Mouse (Mus musculus) forebrain, embryonic 11.5 days (tissue): Measurements from ENCODE around the gene Serpinb6b. TPM values are rescaled to one million over a fixed set of nuclear protein-coding genes. Genes with fewer than 3 reads are reported as not detected.
"Not testable (repeated sequence)": the region's sequence is repeated elsewhere in the genome, so short reads cannot be mapped to it uniquely, and the experiment has no call there.

Experiments
- ATAC-seq: fragments of 200-750 bp; cut with Nextera tagmentation; replicated peaks from 2 replicates; pipeline ENCODE4 v1.8.0; 2017; ENCODE audit warnings: moderate TSS enrichment; ENCODE audit not compliant: low FRiP score
- DNase-seq: peaks from one replicate; pipeline ENCODE4 v3.0.0-alpha.2; 2017; ENCODE audit warnings: low spot score
- H3K27ac ChIP-seq: fragments of 300-500 bp; sonication (generic); 2 replicates; pipeline ENCODE4 v1.5.1; 2014; ENCODE audit warnings: low read depth, low read length
- H3K27me3 ChIP-seq: fragments of 300-500 bp; sonication (generic); 2 replicates; pipeline ENCODE4 v1.6.1; 2014; ENCODE audit warnings: mild to moderate bottlenecking, low read length, mixed read lengths; ENCODE audit not compliant: control insufficient read depth, insufficient read depth
- H3K36me3 ChIP-seq: fragments of 300-500 bp; sonication (generic); 2 replicates; pipeline ENCODE4 v1.6.1; 2014; ENCODE audit warnings: mild to moderate bottlenecking, low read length, moderate library complexity, mixed read lengths; ENCODE audit not compliant: control insufficient read depth, insufficient read depth
- H3K4me1 ChIP-seq: fragments of 300-500 bp; sonication (generic); replicated peaks from 2 replicates; pipeline ENCODE4 v1.6.1; 2014; ENCODE audit warnings: low read length, mixed read lengths; ENCODE audit not compliant: control insufficient read depth, insufficient read depth
- H3K4me2 ChIP-seq: fragments of 300-500 bp; sonication (generic); 2 replicates; pipeline ENCODE4 v1.6.1; 2014; ENCODE audit warnings: low read depth, mild to moderate bottlenecking, low read length, moderate library complexity, mixed read lengths; ENCODE audit not compliant: severe bottlenecking
- H3K4me3 ChIP-seq: fragments of 300-500 bp; sonication (generic); 2 replicates; pipeline ENCODE4 v1.5.1; 2014; ENCODE audit warnings: low read depth, low read length
- H3K9ac ChIP-seq: fragments of 300-500 bp; sonication (generic); 2 replicates; pipeline ENCODE4 v1.6.1; 2014; ENCODE audit warnings: low read length
- H3K9me3 ChIP-seq: fragments of 300-500 bp; sonication (generic); 2 replicates; pipeline ENCODE4 v1.6.1; 2016; ENCODE audit warnings: low read length, mixed read lengths; ENCODE audit not compliant: control insufficient read depth
- WGBS: fragments of 180-500 bp; shearing (Covaris S2); extraction: QIAGEN DNeasy Blood & Tissue Kit; methylation state at CpG from one replicate; pipeline ENCODE4 v1.1.7; 2014; 5-methylcytosine and 5-hydroxymethylcytosine counted together
- polyA plus RNA-seq: library from polyadenylated mRNA; unstranded; fragments of >200 nt; fragmentation: Nextera tagmentation; extraction: Ambion mirVana; gene quantifications from 2 replicates; pipeline ENCODE4 v1.2.1, GENCODE M21; 2014

Gene Serpinb6b
- polyA plus RNA-seq: 0.53 and 1.2 TPM in 2 replicates

DNA sequence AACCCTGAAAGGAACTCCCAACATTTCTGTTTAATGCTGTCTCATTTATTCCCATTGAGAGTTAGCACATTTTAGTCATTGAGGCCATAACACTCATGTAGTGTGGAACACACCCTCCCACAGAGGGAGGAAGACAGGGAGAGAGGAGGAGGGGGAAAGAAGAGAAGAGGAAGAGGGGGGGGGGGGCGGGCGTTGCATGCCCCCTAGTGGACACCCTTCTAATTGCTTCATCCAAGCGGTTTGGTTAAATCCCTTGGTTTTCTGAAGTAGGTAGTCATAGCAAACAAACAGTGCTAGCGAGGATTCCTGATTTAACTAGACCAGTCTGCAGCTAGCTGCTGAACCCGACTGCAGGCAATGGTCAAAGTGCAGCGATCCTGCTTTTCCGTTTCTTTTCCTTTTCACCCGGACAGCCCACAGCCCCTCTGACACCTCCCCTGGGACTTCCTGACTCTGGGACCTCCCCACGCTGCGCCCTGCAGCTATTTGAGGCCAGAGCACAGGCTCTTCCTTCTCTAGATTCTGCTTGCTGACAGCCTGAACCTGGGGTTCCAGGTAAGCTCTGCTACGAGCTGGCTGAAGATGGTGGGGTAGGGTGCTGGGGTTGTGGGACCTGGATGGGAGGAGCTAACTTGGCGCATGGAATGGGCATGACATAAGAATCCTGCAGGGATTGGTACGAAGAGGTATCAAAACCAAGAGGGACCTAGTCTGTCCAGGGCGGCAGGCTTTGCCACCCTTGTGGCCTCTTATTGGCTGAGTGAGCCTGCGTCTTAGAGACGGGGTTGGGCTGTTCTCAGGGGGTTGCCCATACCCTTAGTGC, at the start of gene Serpinb6b:
TSS of gene Serpinb6b (plus strand) at position 221 of the 823 bp plus-strand sequence.
- Histone ChIP-seq H3K27me3 (no peaks in the 10 kb centered on the region), H3K9ac (no peak within 1 kb of the TSS), H3K9me3 (no peaks in the 10 kb centered on the region), H3K4me2 (0 out of 2 replicates have a peak within 1 kb of the TSS, but pooled peaks have one; percentile 20), H3K4me1 (no peaks in the 10 kb centered on the region), H3K27ac (no peak within 1 kb of the TSS), H3K36me3 (no peaks in the 10 kb centered on the region), H3K4me3 (no peak within 1 kb of the TSS)
- DNase-seq (peak; percentile 53), ATAC-seq (peak; percentile 58; the same call in 1 of the 2 replicates)
- WGBS: 40% methylated on average over 16 of the region's 16 CpGs

- DNase-seq (no peak), ATAC-seq (no peak)
- Histone ChIP-seq H3K9me3 (no peaks in the 10 kb centered on the region), H3K36me3 (no peaks in the 10 kb centered on the region), H3K27ac (no peak overlapping the region), H3K4me2 (no peak overlapping the region), H3K27me3 (no peaks in the 10 kb centered on the region), H3K4me1 (no peaks in the 10 kb centered on the region), H3K9ac (no peak overlapping the region), H3K4me3 (no peak overlapping the region)
These were observed 42.4 kb upstream of the Serpinb6b start for GRCm38 (mm10) chr13:32922622-32923021.

DNA sequence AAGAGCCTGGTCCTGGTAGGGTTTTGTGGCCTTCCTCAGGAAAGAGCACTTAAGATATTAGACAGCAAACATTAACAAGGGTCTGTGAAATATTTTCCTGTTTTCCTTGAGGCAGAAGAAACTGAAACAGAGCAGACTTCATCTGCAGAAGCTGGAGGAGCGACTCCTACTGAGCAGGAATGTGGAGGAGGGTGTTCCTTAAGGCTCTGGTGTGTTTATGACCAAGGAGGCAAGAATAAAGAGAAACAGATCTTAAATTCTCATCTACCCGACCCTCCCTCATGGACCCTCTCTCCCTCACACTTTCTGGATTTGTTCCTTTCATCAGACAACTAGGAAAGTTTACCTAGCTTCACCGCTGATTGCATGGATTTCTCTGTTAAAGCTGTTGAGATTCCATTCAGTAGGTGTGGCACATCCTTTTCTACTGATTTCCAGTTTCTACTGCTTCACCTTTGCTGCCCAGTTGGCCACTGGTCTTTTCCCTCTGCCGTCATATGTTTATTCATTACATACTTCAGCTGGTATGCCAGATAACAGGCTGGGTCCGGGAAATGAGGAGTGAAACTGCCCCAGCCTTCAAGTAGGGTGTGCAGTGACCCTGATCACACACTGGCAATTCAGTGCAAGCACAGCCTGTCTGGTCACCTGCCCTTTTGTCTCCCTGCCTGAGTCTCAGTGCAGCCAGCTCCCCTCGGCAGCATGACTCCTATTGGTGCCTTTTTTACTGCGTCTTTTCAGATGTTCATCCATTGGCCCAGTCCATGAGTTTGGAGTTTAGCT, 40.2 kb upstream of the Serpinb6b start:
- Histone ChIP-seq H3K9ac (no peak overlapping the region), H3K27ac (no peak overlapping the region), H3K27me3 (no peaks in the 10 kb centered on the region), H3K4me2 (no peak overlapping the region), H3K36me3 (no peaks in the 10 kb centered on the region), H3K9me3 (no peaks in the 10 kb centered on the region), H3K4me1 (no peaks in the 10 kb centered on the region), H3K4me3 (no peak overlapping the region)
- ATAC-seq: no peak
- no peak for DNase-seq
- 69% methylated on average over 7 of the region's 7 CpGs for WGBS

DNA sequence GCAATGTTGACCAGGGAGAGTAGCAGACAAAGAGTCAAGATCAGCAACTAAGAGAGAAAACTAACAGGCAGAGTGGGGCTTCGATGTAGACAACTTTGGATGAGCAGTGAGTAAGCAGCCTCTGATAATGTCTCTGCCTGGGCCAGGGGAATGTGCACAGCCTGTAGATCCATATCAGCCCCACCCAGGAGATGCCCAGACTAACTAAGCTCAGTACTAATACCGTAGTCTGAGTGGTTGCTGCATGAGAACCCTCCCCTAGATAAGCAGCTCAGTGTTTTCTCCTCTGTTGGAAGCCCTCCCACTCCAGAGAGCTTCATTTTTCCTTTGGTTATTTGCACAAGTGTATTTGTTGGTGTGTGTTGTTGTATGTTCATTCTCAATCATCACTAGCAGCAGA, 38.3 kb upstream of the Serpinb6b start:
- no peaks in the 10 kb centered on the region for H3K27me3 ChIP-seq
- H3K27ac ChIP-seq: no peak overlapping the region
- DNase-seq (no peak), ATAC-seq (no peak)
- 93% methylated on average over 2 of the region's 2 CpGs for WGBS
- H3K9ac ChIP-seq: no peak overlapping the region
- no peak overlapping the region for H3K4me2 ChIP-seq
- no peaks in the 10 kb centered on the region for H3K4me1 ChIP-seq
- no peak overlapping the region for H3K4me3 ChIP-seq
- H3K9me3 ChIP-seq: no peaks in the 10 kb centered on the region
- no peaks in the 10 kb centered on the region for H3K36me3 ChIP-seq

DNA sequence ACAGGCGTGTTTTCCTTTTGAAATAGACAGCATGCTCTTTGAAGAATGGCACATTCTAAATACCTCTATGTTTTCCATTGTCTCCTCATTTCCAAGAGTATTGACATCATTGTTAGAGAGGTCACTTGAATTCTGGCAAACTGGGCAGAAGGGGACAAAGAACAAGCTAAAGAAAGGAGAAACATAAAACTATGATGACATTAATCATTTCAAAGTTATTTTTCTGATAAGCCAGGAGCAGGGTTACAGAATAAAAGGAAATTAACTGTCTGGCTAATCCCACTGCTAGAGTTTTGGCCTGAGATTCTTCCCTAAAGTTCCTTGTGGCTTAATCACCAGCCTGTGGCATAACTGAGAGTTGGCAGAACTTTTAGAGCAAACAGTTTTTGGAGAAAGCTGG, 37.8 kb upstream of the Serpinb6b start:
- H3K9ac ChIP-seq: no peak overlapping the region
- no peak overlapping the region for H3K27ac ChIP-seq
- DNase-seq (no peak), ATAC-seq (no peak)
- no peaks in the 10 kb centered on the region for H3K36me3 ChIP-seq
- H3K4me1 ChIP-seq: no peaks in the 10 kb centered on the region
- H3K4me3 ChIP-seq: no peak overlapping the region
- no peaks in the 10 kb centered on the region for H3K27me3 ChIP-seq
- WGBS: 79% methylated on average over 1 of the region's 1 CpGs
- H3K9me3 ChIP-seq: no peaks in the 10 kb centered on the region
- no peak overlapping the region for H3K4me2 ChIP-seq

DNA sequence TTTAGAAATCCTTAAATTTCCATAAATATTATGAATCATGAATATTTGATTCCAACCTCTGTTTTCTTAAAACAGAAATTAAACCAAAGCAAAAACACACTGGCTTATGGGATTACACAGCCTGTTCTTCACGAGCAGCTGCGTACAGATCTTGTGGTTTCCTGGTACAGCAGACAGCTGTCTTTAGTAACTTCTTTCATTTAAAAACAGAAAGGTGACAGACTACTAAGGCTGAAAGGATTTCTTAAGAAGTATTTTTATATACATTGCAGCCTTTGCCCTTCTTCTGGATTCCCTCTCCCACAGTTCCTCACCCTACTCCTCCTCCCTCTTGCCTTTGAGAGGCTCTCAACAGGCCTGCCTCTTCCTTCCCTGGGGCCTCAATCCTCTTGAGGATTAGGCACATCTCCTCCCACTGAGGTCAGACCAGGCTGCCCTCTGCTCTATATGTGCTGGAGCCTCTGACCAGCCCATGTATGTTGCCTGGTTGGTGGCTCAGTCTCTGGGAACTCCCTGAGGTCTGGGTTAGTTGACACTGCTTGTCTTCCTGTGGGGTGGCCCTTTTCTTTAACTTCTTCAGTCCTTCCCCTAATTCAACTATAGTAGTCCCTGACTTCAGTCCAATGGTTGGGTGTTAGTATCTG, 35.8 kb upstream of the Serpinb6b start:
- H3K4me3 ChIP-seq: no peak overlapping the region
- ATAC-seq (no peak), DNase-seq (no peak)
- H3K27ac ChIP-seq: no peak overlapping the region
- no peaks in the 10 kb centered on the region for H3K27me3 ChIP-seq
- 81% methylated on average over 2 of the region's 2 CpGs for WGBS
- H3K36me3 ChIP-seq: no peaks in the 10 kb centered on the region
- no peaks in the 10 kb centered on the region for H3K4me1 ChIP-seq
- H3K9me3 ChIP-seq: no peaks in the 10 kb centered on the region
- no peak overlapping the region for H3K9ac ChIP-seq
- H3K4me2 ChIP-seq: no peak overlapping the region

- DNase-seq: no peak
- H3K9me3 ChIP-seq: no peaks in the 10 kb centered on the region
These were observed 30.2 kb upstream of the Serpinb6b start for GRCm38 (mm10) chr13:32934706-32935381.

DNA sequence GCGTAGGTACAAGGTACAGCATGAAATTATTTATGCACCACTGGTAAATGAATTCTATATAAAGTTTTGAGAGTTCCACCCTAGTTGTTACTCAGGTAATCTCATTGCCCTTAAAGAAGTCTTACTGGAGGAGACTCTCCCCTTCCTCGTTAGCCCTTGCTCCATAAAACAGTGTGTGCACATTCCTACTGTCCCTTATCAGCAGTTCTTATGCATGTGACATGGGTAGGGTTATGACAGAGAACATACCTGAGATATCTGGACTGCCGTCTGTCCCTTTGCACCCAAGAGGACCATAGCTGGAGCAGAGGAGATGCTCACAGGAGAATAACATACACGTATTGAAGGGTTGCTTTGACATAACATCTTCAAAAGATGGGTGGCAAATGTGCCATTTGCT, 26.7 kb upstream of the Serpinb6b start:
- not testable (repeated sequence) for H3K9me3 ChIP-seq, H3K27me3 ChIP-seq, H3K9ac ChIP-seq, ATAC-seq, H3K4me1 ChIP-seq, H3K4me3 ChIP-seq, H3K36me3 ChIP-seq, H3K4me2 ChIP-seq, H3K27ac ChIP-seq, DNase-seq
- WGBS: 90% methylated on average over 4 of the region's 4 CpGs

More at GRCm38 (mm10) chr13:32934706-32935381, 30.2 kb upstream of the Serpinb6b start:
- Histone ChIP-seq H3K4me2 (no peak overlapping the region), H3K27me3 (no peaks in the 10 kb centered on the region), H3K4me1 (no peaks in the 10 kb centered on the region), H3K27ac (no peak overlapping the region), H3K9ac (no peak overlapping the region), H3K36me3 (no peaks in the 10 kb centered on the region), H3K4me3 (no peak overlapping the region)
- no peak for ATAC-seq
- 44% methylated on average over 1 of the region's 1 CpGs for WGBS
